Mouse (Mus musculus): Measurements from ENCODE around the gene Zfp445. TPM values are rescaled to one million over a fixed set of nuclear protein-coding genes. Genes with fewer than 3 reads are reported as not detected.

Gene Zfp445
- 70.9 and 79.6 TPM in 2 replicates for polyA plus RNA-seq (2015; fragmentation: Nextera tagmentation; extraction: Ambion mirVana)

GRCm38 (mm10) chr9:122865697-122866166 lies at the start of gene Zfp445:
TSS of gene Zfp445 (minus strand) at chr9:122866006.
- peak within 1 kb of the TSS; percentile 80 for H3K27ac ChIP-seq (ENCODE audit: low read length)
- peaks cover 17% of the 10 kb centered on the region for H3K36me3 ChIP-seq (ENCODE audit: control insufficient read depth, insufficient read depth, low read length)
- H3K4me2 ChIP-seq (ENCODE audit: low read depth, low read length), result peak within 1 kb of the TSS; percentile 85
- H3K4me1 ChIP-seq (ENCODE audit: control insufficient read depth, insufficient read depth, low read length), result peaks cover 13% of the 10 kb centered on the region
- H3K9me3 ChIP-seq (replicated peaks; ENCODE audit: control insufficient read depth, low read length), result peaks cover 22% of the 10 kb centered on the region
- H3K27me3 ChIP-seq (ENCODE audit: control insufficient read depth, insufficient read depth, low read length), result no peaks in the 10 kb centered on the region
- ATAC-seq (ENCODE audit: insufficient read depth, low FRiP score), result peak; percentile 92
- 1% methylated on average over 34 of the region's 34 CpGs for WGBS
- peak within 1 kb of the TSS; percentile 97 for H3K9ac ChIP-seq (ENCODE audit: low read length)
- peak within 1 kb of the TSS; percentile 93 for H3K4me3 ChIP-seq (replicated peaks; ENCODE audit: low read length)

GRCm38 (mm10) chr9:122902717-122903535 lies 37.1 kb upstream of the Zfp445 start:
- peak; percentile 91 for ATAC-seq (ENCODE audit: insufficient read depth, low FRiP score)
- Histone ChIP-seq H3K9ac (ENCODE audit: low read length) (peak overlapping the region; percentile 80), H3K4me3 (replicated peaks; ENCODE audit: low read length) (peak overlapping the region; percentile 60), H3K27ac (ENCODE audit: low read length) (no peak overlapping the region), H3K4me1 (ENCODE audit: control insufficient read depth, insufficient read depth, low read length) (0 out of 2 replicates have a peak, but pooled peaks cover 4% of the 10 kb centered on the region), H3K27me3 (ENCODE audit: control insufficient read depth, insufficient read depth, low read length) (no peaks in the 10 kb centered on the region), H3K36me3 (ENCODE audit: control insufficient read depth, insufficient read depth, low read length) (no peaks in the 10 kb centered on the region), H3K4me2 (ENCODE audit: low read depth, low read length) (peak overlapping the region; percentile 74), H3K9me3 (replicated peaks; ENCODE audit: control insufficient read depth, low read length) (no peaks in the 10 kb centered on the region)
- WGBS, result 16% methylated on average over 32 of the region's 32 CpGs

GRCm38 (mm10) chr9:122901047-122901446 lies 35.2 kb upstream of the Zfp445 start:
- no peak for ATAC-seq (ENCODE audit: insufficient read depth, low FRiP score)
- 89% methylated on average over 2 of the region's 2 CpGs for WGBS

GRCm38 (mm10) chr9:122886372-122887179 lies 20.8 kb upstream of the Zfp445 start:
- peak overlapping the region; percentile 87 for H3K4me2 ChIP-seq (ENCODE audit: low read depth, low read length)
- ATAC-seq (ENCODE audit: insufficient read depth, low FRiP score), result peak; percentile 73; the same call in 1 of the 2 replicates
- H3K36me3 ChIP-seq (ENCODE audit: control insufficient read depth, insufficient read depth, low read length), result no peaks in the 10 kb centered on the region
- WGBS, result 6% methylated on average over 54 of the region's 54 CpGs
- peak overlapping the region; percentile 85 for H3K4me3 ChIP-seq (replicated peaks; ENCODE audit: low read length)
- H3K4me1 ChIP-seq (ENCODE audit: control insufficient read depth, insufficient read depth, low read length), result 0 out of 2 replicates have a peak, but pooled peaks cover 3% of the 10 kb centered on the region
- H3K9me3 ChIP-seq (replicated peaks; ENCODE audit: control insufficient read depth, low read length), result 0 out of 2 replicates have a peak, but pooled peaks cover 5% of the 10 kb centered on the region
- H3K9ac ChIP-seq (ENCODE audit: low read length), result peak overlapping the region; percentile 94
- no peaks in the 10 kb centered on the region for H3K27me3 ChIP-seq (ENCODE audit: control insufficient read depth, insufficient read depth, low read length)
- peak overlapping the region; percentile 38 for H3K27ac ChIP-seq (ENCODE audit: low read length)

More at GRCm38 (mm10) chr9:122901047-122901446, 35.2 kb upstream of the Zfp445 start:
- H3K4me3 ChIP-seq (replicated peaks; ENCODE audit: low read length), result no peak overlapping the region
- H3K4me2 ChIP-seq (ENCODE audit: low read depth, low read length), result no peak overlapping the region
- H3K9me3 ChIP-seq (replicated peaks; ENCODE audit: control insufficient read depth, low read length), result 0 out of 2 replicates have a peak, but pooled peaks cover under 1% of the 10 kb centered on the region
- no peak overlapping the region for H3K27ac ChIP-seq (ENCODE audit: low read length)
- 0 out of 2 replicates have a peak, but pooled peaks cover 4% of the 10 kb centered on the region for H3K4me1 ChIP-seq (ENCODE audit: control insufficient read depth, insufficient read depth, low read length)
- no peaks in the 10 kb centered on the region for H3K27me3 ChIP-seq (ENCODE audit: control insufficient read depth, insufficient read depth, low read length)
- no peak overlapping the region for H3K9ac ChIP-seq (ENCODE audit: low read length)
- H3K36me3 ChIP-seq (ENCODE audit: control insufficient read depth, insufficient read depth, low read length), result no peaks in the 10 kb centered on the region

GRCm38 (mm10) chr9:122885385-122885784 lies 19.6 kb upstream of the Zfp445 start, which contains the start of gene Zkscan7:
TSS of gene Zkscan7 (plus strand) at chr9:122885685.
- Histone ChIP-seq H3K4me3 (replicated peaks; ENCODE audit: low read length) (peak within 1 kb of the TSS; percentile 85), H3K36me3 (ENCODE audit: control insufficient read depth, insufficient read depth, low read length) (no peaks in the 10 kb centered on the region), H3K4me1 (ENCODE audit: control insufficient read depth, insufficient read depth, low read length) (0 out of 2 replicates have a peak, but pooled peaks cover 3% of the 10 kb centered on the region), H3K9me3 (replicated peaks; ENCODE audit: control insufficient read depth, low read length) (0 out of 2 replicates have a peak, but pooled peaks cover 5% of the 10 kb centered on the region), H3K27me3 (ENCODE audit: control insufficient read depth, insufficient read depth, low read length) (no peaks in the 10 kb centered on the region), H3K27ac (ENCODE audit: low read length) (no peak within 1 kb of the TSS; the same call in 1 of the 2 replicates), H3K9ac (ENCODE audit: low read length) (no peak within 1 kb of the TSS), H3K4me2 (ENCODE audit: low read depth, low read length) (peak within 1 kb of the TSS; percentile 87)
- WGBS, result 86% methylated on average over 3 of the region's 3 CpGs
- ATAC-seq (ENCODE audit: insufficient read depth, low FRiP score), result no peak

GRCm38 (mm10) chr9:122875145-122875544 lies 9.3 kb upstream of the Zfp445 start:
- Histone ChIP-seq H3K27ac (ENCODE audit: low read length) (no peak overlapping the region; the same call in 1 of the 2 replicates), H3K9ac (ENCODE audit: low read length) (no peak overlapping the region), H3K36me3 (ENCODE audit: control insufficient read depth, insufficient read depth, low read length) (no peaks in the 10 kb centered on the region), H3K4me3 (replicated peaks; ENCODE audit: low read length) (no peak overlapping the region), H3K9me3 (replicated peaks; ENCODE audit: control insufficient read depth, low read length) (no peaks in the 10 kb centered on the region; the same call in 1 of the 2 replicates), H3K27me3 (ENCODE audit: control insufficient read depth, insufficient read depth, low read length) (no peaks in the 10 kb centered on the region), H3K4me1 (ENCODE audit: control insufficient read depth, insufficient read depth, low read length) (no peaks in the 10 kb centered on the region), H3K4me2 (ENCODE audit: low read depth, low read length) (no peak overlapping the region)
- no peak; the same call in 1 of the 2 replicates for ATAC-seq (ENCODE audit: insufficient read depth, low FRiP score)
- WGBS, result 77% methylated on average over 2 of the region's 2 CpGs

- no peak overlapping the region for H3K27ac ChIP-seq (ENCODE audit: low read length)
- H3K4me1 ChIP-seq (ENCODE audit: control insufficient read depth, insufficient read depth, low read length), result no peaks in the 10 kb centered on the region
- H3K27me3 ChIP-seq (ENCODE audit: control insufficient read depth, insufficient read depth, low read length), result no peaks in the 10 kb centered on the region
- H3K4me3 ChIP-seq (replicated peaks; ENCODE audit: low read length), result no peak overlapping the region
- WGBS, result 67% methylated on average over 1 of the region's 1 CpGs
- no peaks in the 10 kb centered on the region for H3K36me3 ChIP-seq (ENCODE audit: control insufficient read depth, insufficient read depth, low read length)
- H3K4me2 ChIP-seq (ENCODE audit: low read depth, low read length), result no peak overlapping the region
- no peak overlapping the region for H3K9ac ChIP-seq (ENCODE audit: low read length)
- no peaks in the 10 kb centered on the region; the same call in 1 of the 2 replicates for H3K9me3 ChIP-seq (replicated peaks; ENCODE audit: control insufficient read depth, low read length)
- no peak for ATAC-seq (ENCODE audit: insufficient read depth, low FRiP score)
Observed at GRCm38 (mm10) chr9:122874653-122875052, 8.8 kb upstream of the Zfp445 start.

GRCm38 (mm10) chr9:122872595-122872994 lies 6.8 kb upstream of the Zfp445 start:
- no peaks in the 10 kb centered on the region for H3K4me1 ChIP-seq (ENCODE audit: control insufficient read depth, insufficient read depth, low read length)
- H3K9me3 ChIP-seq (replicated peaks; ENCODE audit: control insufficient read depth, low read length), result no peaks in the 10 kb centered on the region; the same call in 1 of the 2 replicates
- no peak overlapping the region for H3K27ac ChIP-seq (ENCODE audit: low read length)
- H3K36me3 ChIP-seq (ENCODE audit: control insufficient read depth, insufficient read depth, low read length), result no peaks in the 10 kb centered on the region
- 84% methylated on average over 4 of the region's 4 CpGs for WGBS
- no peak overlapping the region for H3K9ac ChIP-seq (ENCODE audit: low read length)
- no peak for ATAC-seq (ENCODE audit: insufficient read depth, low FRiP score)
- no peak overlapping the region for H3K4me3 ChIP-seq (replicated peaks; ENCODE audit: low read length)
- no peaks in the 10 kb centered on the region for H3K27me3 ChIP-seq (ENCODE audit: control insufficient read depth, insufficient read depth, low read length)
- H3K4me2 ChIP-seq (ENCODE audit: low read depth, low read length), result no peak overlapping the region

Measured in stomach, embryonic 16.5 days (tissue).